Mouse (Mus musculus): ENCODE results near the gene Hsd11b2.

GRCm38 (mm10) chr8:105522890-105523289 lies 4.3 kb downstream of the Hsd11b2 start:
- TF ChIP-seq CTCF (IDR thresholded peaks at IDR 0.05; ENCODE audit: insufficient read depth, low read depth, low read length) (no peak), POLR2A (IDR thresholded peaks at IDR 0.05; ENCODE audit: insufficient read depth, low read depth, low read length) (no peak)
